Mouse (Mus musculus): ENCODE results near the gene Gm21119.
"Not testable (repeated sequence)": the region's sequence is repeated elsewhere in the genome, so short reads cannot be mapped to it uniquely, and the experiment has no call there.

DNA sequence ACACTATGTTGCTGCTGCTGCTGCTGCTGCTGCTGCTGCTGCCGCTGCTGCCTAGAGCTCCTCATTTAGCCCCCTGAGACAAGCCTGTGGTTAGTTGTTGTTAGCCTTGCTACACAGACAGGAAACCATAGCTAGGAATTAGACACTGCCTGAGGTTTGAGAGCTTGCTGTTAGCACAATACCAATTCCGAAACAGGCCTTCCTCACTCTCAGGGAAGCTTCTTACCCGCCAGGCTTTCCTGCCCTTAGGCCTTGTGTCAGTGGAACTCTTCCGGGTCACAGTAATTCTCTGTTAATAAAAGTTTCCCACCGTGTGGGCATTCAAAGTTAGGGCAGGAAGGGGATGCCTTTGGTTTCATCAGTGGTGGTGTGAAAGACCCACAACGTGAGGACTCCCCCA is 31.9 kb upstream of the Gm21119 start:
- TF ChIP-seq POLR2A (IDR thresholded peaks at IDR 0.05; ENCODE audit: control insufficient read depth, extremely low read depth, insufficient read depth, low read length, poor library complexity); CTCF (IDR thresholded peaks at IDR 0.05; ENCODE audit: borderline replicate concordance, control insufficient read depth, extremely low read depth, insufficient read depth, low read length, poor library complexity): not testable (repeated sequence)
